Mouse (Mus musculus): Measurements from ENCODE around the gene Mff.

DNA sequence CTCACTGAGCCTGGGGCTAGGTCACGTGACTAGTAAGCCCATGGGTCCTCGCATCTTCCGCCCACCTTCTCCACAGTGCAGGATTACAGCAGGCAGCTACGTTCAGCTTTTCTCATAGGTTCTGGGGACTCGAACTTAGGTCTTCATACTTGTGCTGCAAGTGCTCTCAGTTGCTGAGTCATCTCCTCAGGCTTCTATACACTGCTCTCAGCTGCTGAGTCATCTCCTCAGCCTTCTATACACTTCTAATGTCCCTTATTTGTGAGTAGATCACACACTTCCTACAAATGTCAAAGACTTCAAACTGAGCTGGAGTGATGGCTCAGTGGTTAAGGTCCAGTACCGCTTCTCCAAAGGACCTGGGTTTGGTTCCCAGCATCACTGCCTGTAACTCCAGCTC, 67.5 kb downstream of the Mff start:
- TF ChIP-seq CTCF (conservative IDR thresholded peaks at IDR 0.05; ENCODE audit: low read length): no peak
- TF ChIP-seq NANOG (IDR thresholded peaks at IDR 0.05; ENCODE audit: borderline replicate concordance, low read length): no peak

Measured in E14TG2a.4 (cell line).